Mouse (Mus musculus) cerebellum, postnatal 25 days (tissue): ENCODE measurements around the gene Olfr1132.
"Not testable (repeated sequence)": the region's sequence is repeated elsewhere in the genome, so short reads cannot be mapped to it uniquely, and the experiment has no call there.

Experiments used
- DNase-seq, 2 experiments: peaks; one replicate each; pipeline ENCODE4 v3.0.0; 2021; ENCODE audit warnings: mixed read lengths in 2 of 2

Olfr1132 gene

DNA sequence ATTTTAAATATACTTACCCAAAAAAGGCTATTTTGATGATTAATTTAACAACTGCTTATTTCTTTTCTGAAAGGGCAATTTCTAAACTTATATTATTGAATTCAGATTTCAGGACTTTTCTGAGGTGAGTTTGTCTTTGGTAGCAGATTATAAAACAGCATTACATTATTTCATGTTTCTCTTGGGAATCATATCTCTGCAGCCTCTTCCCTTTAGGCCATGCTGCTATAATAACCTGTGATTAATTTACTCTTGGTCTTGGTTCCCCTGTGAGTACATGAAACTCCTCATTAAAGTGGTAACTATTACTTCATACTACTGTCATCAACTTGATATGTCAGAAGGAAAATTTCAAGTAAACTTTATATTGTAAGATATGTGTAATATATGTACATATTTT is at the start of gene Olfr1132:
TSS of gene Olfr1132 (minus strand) at position 101 of the 400 bp plus-strand sequence.
- no peak for DNase-seq

DNA sequence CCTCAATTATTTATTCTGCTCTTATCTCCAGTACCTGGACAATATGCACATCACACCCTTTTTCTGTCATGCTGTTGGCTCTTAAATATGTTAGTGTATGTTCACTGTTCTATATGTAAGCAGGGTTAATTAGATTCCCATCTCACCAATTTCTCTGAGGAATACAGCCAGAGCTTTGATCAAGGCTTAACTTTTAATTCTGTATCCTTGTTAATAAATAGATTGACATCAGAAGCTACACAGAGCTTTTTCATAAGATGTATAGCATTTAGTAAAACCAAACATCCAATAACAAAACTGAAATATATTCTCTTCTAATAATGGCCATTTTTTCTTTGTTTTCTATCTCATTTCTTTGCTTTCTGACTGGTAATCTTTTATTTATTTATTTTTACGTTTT is 36.2 kb upstream of the Olfr1132 start, which contains the start of gene Olfr1135:
TSS of gene Olfr1135 (minus strand) at position 101 of the 400 bp plus-strand sequence.
- no peak for DNase-seq

DNA sequence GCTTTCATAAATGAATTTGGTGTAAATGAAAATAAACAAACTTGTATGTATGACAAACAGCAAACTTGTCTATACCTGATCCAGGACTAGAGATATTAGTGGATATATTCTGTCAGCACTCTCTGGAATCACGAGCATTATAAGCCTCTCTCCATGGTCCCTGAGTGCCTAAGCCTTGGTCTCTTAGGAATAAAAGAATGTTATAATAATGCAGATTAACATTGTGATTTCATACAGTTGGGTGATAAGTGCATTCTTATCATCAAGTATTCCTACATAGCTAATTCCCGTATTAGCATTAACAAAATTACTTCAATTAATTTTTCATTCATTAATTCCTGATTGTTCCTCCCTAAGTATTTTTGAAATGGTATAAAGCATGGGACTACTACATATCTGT is 21.0 kb upstream of the Olfr1132 start, which contains the start of gene Olfr1134:
TSS of gene Olfr1134 (minus strand) at position 101 of the 400 bp plus-strand sequence.
- no peak for DNase-seq

DNA sequence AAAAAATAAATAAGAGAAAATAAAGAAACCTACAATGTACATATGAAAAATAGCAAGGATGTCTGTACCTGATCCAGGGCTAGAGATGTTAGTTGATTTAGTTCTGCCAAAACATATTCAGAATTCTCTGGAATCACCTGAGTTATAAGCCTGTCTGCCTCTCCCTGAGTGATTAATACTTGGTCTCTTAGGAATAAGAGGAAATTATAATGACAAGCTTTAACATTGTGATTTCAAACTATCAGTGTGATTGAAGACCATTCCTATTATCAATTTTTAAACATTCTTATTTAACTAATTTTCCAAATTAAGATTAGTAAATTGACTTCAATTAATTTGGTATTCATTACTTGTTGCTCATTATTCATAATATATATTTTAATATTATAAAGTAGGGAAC is 9.9 kb upstream of the Olfr1132 start, which contains the start of gene Olfr1133:
TSS of gene Olfr1133 (minus strand) at position 101 of the 400 bp plus-strand sequence.
- no peak for DNase-seq

DNA sequence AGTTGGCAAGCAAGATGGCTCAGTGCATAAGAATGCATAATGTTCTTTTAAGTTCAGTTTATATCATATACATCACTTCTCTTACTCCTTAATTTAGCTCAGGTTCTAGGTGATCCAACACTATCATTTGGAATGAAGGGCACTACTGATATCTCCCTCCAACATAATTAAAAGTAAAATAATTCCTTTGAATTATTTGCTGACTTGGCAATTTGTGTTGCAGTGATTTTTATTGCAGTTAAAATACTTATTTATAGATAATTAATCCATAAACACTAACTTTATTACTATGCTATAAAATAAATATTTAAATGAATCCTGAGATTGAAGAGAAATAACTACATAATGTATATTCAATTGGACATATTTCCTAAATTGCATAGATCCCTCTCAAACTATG is 5.1 kb upstream of the Olfr1132 start:
- no peak for DNase-seq

DNA sequence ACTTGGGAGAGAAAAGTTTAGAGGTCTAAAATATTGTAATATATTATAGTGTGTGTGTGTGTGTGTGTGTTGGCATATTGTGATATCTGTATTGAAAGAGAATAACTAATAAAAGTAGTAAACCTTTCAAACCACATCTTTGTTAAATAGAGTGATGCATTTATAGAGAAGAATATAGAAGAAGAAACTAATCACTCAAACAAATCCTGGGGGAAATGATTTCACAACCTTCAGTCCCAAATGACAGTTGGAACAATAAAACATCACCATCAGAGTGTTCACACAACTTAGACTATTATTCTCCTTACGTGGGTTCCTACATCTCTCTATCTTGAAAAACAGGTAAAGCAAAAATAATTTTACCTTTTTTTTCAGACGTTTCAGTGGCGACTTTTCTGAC is 10.5 kb downstream of the Olfr1132 start, which contains the start of gene Olfr1131:
TSS of gene Olfr1131 (plus strand) at position 301 of the 400 bp plus-strand sequence.
- no peak for DNase-seq

DNA sequence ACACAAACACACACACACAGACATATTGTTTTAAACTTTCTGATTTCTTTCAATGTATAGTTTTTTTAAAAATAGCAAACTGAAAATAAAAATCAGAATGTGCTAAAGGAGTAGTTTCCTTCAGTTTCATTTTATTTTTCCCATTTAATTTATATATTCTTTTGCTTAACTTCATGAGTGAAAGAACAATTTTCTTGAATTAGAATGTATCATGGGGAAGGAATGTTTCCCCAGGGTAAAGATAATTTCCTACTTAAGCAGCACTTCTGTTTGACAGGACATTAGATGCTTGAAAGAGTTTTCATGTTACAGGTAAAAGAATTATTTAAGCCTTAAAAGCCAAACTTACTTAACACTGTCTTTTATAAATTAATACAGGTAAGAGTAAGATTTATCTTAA is 31.4 kb downstream of the Olfr1132 start, which contains the start of gene Olfr1130:
TSS of gene Olfr1130 (plus strand) at position 301 of the 400 bp plus-strand sequence.
- DNase-seq, result not testable (repeated sequence)
